Mouse (Mus musculus) CH12.LX (cell line): ENCODE results near the gene Ptp4a2. TPM values are rescaled to one million over a fixed set of nuclear protein-coding genes. Genes with fewer than 3 reads are reported as not detected.
"Not testable (repeated sequence)": the region's sequence is repeated elsewhere in the genome, so short reads cannot be mapped to it uniquely, and the experiment has no call there.

Experiments
- DNase-seq: peaks from one replicate; pipeline ENCODE4 v3.0.0-alpha.2; 2013; ENCODE audit errors: extremely low read depth
- H3K27ac ChIP-seq: 2 replicates; pipeline ENCODE4 v1.5.1; 2012; ENCODE audit warnings: low read depth, mild to moderate bottlenecking, control low read depth, moderate library complexity; ENCODE audit not compliant: insufficient read depth
- H3K27me3 ChIP-seq: replicated peaks from 2 replicates; pipeline ENCODE3; 2012; ENCODE audit warnings: inconsistent platforms
- H3K36me3 ChIP-seq, 2 experiments: replicated peaks in 1 of 2; 2 replicates each; pipeline versions ENCODE3 to v1.6.1; 2012; ENCODE audit warnings: inconsistent platforms in 1 of 2, low read length in 1 of 2, mild to moderate bottlenecking in 1 of 2, mixed read lengths in 1 of 2, moderate library complexity in 1 of 2; ENCODE audit not compliant: control insufficient read depth in 1 of 2, insufficient read depth in 1 of 2
- H3K4me1 ChIP-seq, 2 experiments: 2 replicates each; pipeline ENCODE4 v1.6.1; 2012; ENCODE audit warnings: inconsistent platforms in 1 of 2, moderate library complexity in 1 of 2; ENCODE audit not compliant: insufficient read depth in 2 of 2, control insufficient read depth in 1 of 2
- H3K4me2 ChIP-seq: 2 replicates; pipeline ENCODE4 v1.6.1; 2012; ENCODE audit warnings: low read depth, mild to moderate bottlenecking, control low read depth; ENCODE audit not compliant: poor library complexity, insufficient read depth, severe bottlenecking
- H3K4me3 ChIP-seq, 3 experiments: fragments of 150-350 bp in 1 of 3; sonication (generic) in 1 of 3; replicated peaks in 1 of 3; 2 replicates each; pipeline versions ENCODE3 to v1.5.1; 2011 to 2012; ENCODE audit warnings: low read depth in 2 of 3, low read length in 2 of 3, mild to moderate bottlenecking in 2 of 3, moderate library complexity in 2 of 3, control low read depth in 1 of 3, improper control_type of control experiment in 1 of 3, inconsistent platforms in 1 of 3, mixed read lengths in 1 of 3; ENCODE audit not compliant: poor library complexity in 1 of 3
- H3K79me2 ChIP-seq: replicated peaks from 2 replicates; pipeline ENCODE4 v1.6.1; 2012; ENCODE audit warnings: mild to moderate bottlenecking, moderate library complexity; ENCODE audit not compliant: control insufficient read depth, poor library complexity, insufficient read depth, severe bottlenecking; ENCODE audit errors: extremely low read depth
- H3K9ac ChIP-seq: 2 replicates; pipeline ENCODE4 v1.6.1; 2012; ENCODE audit warnings: low read depth, mild to moderate bottlenecking, control low read depth, moderate library complexity; ENCODE audit not compliant: insufficient read depth
- H3K9me3 ChIP-seq: replicated peaks from 2 replicates; pipeline ENCODE3; 2012; ENCODE audit warnings: low read length, inconsistent platforms, mixed read lengths
- E2F4 ChIP-seq: IDR thresholded peaks from 2 replicates; pipeline ENCODE4 v1.6.1; 2011; ENCODE audit warnings: low read depth, low read length, improper control_type of control experiment; ENCODE audit not compliant: insufficient replicate concordance
- ELF1 ChIP-seq: IDR thresholded peaks from 2 replicates; pipeline ENCODE4 v1.6.1; 2014; ENCODE audit warnings: low read depth, mild to moderate bottlenecking, inconsistent platforms, low read length, improper control_type of control experiment
- EP300 ChIP-seq: IDR thresholded peaks from 2 replicates; pipeline ENCODE4 v1.6.1; 2011; ENCODE audit warnings: low read length, improper control_type of control experiment
- GABPA ChIP-seq: IDR thresholded peaks from 2 replicates; pipeline ENCODE4 v1.6.1; 2012; ENCODE audit warnings: low read depth, low read length, improper control_type of control experiment, inconsistent platforms; ENCODE audit not compliant: insufficient replicate concordance
- HCFC1 ChIP-seq: IDR thresholded peaks from 2 replicates; pipeline ENCODE4 v1.6.1; 2012; ENCODE audit warnings: low read depth, mild to moderate bottlenecking, inconsistent platforms, low read length, improper control_type of control experiment
- IRF4 ChIP-seq: IDR thresholded peaks from 2 replicates; pipeline ENCODE4 v1.6.1; 2014; ENCODE audit warnings: low read depth, mild to moderate bottlenecking, inconsistent platforms, low read length, improper control_type of control experiment
- MAFK ChIP-seq: IDR thresholded peaks from 2 replicates; pipeline ENCODE4 v1.6.1; 2011; ENCODE audit warnings: low read length, improper control_type of control experiment; ENCODE audit not compliant: insufficient replicate concordance
- MAX ChIP-seq: IDR thresholded peaks from 2 replicates; pipeline ENCODE4 v1.6.1; 2011; ENCODE audit warnings: low read length, improper control_type of control experiment
- MAZ ChIP-seq: IDR thresholded peaks from 2 replicates; pipeline ENCODE4 v1.6.1; 2012; ENCODE audit warnings: low read depth, mild to moderate bottlenecking, inconsistent platforms, low read length, improper control_type of control experiment, moderate library complexity
- MYC ChIP-seq: IDR thresholded peaks from 2 replicates; pipeline ENCODE4 v1.6.1; 2011; ENCODE audit warnings: low read depth, mild to moderate bottlenecking, improper control_type of control experiment, low read length
- NELFE ChIP-seq: IDR thresholded peaks from 2 replicates; pipeline ENCODE4 v1.6.1; 2011; ENCODE audit warnings: low read depth, low read length, improper control_type of control experiment
- NRF1 ChIP-seq: IDR thresholded peaks from 2 replicates; pipeline ENCODE4 v1.6.1; 2014; ENCODE audit warnings: low read depth, mild to moderate bottlenecking, inconsistent platforms, low read length, improper control_type of control experiment, moderate library complexity
- RAD21 ChIP-seq: IDR thresholded peaks from 2 replicates; pipeline ENCODE4 v1.6.1; 2011; ENCODE audit warnings: low read depth, mild to moderate bottlenecking, low read length, improper control_type of control experiment, moderate library complexity
- SIN3A ChIP-seq: IDR thresholded peaks from 2 replicates; pipeline ENCODE4 v1.6.1; 2012; ENCODE audit warnings: low read length, improper control_type of control experiment, inconsistent platforms
- SMC3 ChIP-seq: IDR thresholded peaks from 2 replicates; pipeline ENCODE4 v1.6.1; 2011; ENCODE audit warnings: low read depth, low read length, improper control_type of control experiment
- TBP ChIP-seq: conservative IDR thresholded peaks from 2 replicates; pipeline ENCODE4 v1.6.1; 2011; ENCODE audit warnings: low read depth, low read length, improper control_type of control experiment
- TCF12 ChIP-seq: IDR thresholded peaks from 2 replicates; pipeline ENCODE4 v1.6.1; 2014; ENCODE audit warnings: low read depth, mild to moderate bottlenecking, inconsistent platforms, low read length, improper control_type of control experiment
- UBTF ChIP-seq: IDR thresholded peaks from 2 replicates; pipeline ENCODE4 v1.6.1; 2012; ENCODE audit warnings: low read depth, mild to moderate bottlenecking, inconsistent platforms, low read length, improper control_type of control experiment, moderate library complexity
- USF1 ChIP-seq: IDR thresholded peaks from 2 replicates; pipeline ENCODE4 v1.6.1; 2014; ENCODE audit warnings: low read depth, mild to moderate bottlenecking, inconsistent platforms, low read length, improper control_type of control experiment
- ZMIZ1 ChIP-seq: IDR thresholded peaks from 2 replicates; pipeline ENCODE4 v1.6.1; 2012; ENCODE audit warnings: low read depth, mild to moderate bottlenecking, inconsistent platforms, low read length, improper control_type of control experiment
- dilution Hi-C: fragments of 300-500 bp; cut with MboI; formaldehyde crosslinking; loops from 2 replicates; pipeline ENCODE4 v1.14.3; 2020; ENCODE audit warnings: low sequenced_read_pairs; ENCODE audit not compliant: extremely low pct_unique_long_range_greater_than_20kb, extremely low pct_ligation_motif_present
- in situ Hi-C: fragments of 300-500 bp; cut with MboI; formaldehyde crosslinking; loops from 3 replicates; pipeline ENCODE4 v1.14.3; 2019; ENCODE audit warnings: low sequenced_read_pairs, low pct_ligation_motif_present, low pct_unique_long_range_greater_than_20kb, mixed read lengths
- polyA plus RNA-seq: library from polyadenylated mRNA; unstranded; fragments of >175 nt; gene quantifications from 2 replicates; pipeline ENCODE4 v1.2.1, GENCODE M21; 2012; ENCODE audit warnings: low read depth; ENCODE audit not compliant: insufficient read length
- total RNA-seq, 2 experiments: library from RNA; depleted of rRNA; stranded (reverse); fragments of 300-350 nt in 1 of 2; fragments of >200 nt in 1 of 2; gene quantifications; 2 replicates each; pipeline ENCODE4 v1.2.3; 2012 to 2014

The Ptp4a2 gene
- total and polyA plus RNA-seq, 3 experiments, result 113 to 415 (median 327) TPM

GRCm38 (mm10) chr4:129767782-129768181, 43.2 kb upstream of the Ptp4a2 start:
- Histone ChIP-seq H3K79me2 (no peaks in the 10 kb centered on the region; the same call in 1 of the 2 replicates), H3K4me1 (peaks cover 4 to 28% of the 10 kb centered on the region in 2 experiments; a peak in 3 of 4 replicates), H3K27ac (no peak overlapping the region), H3K9ac (no peak overlapping the region), H3K4me3 (no peak overlapping the region), H3K36me3 (no peaks in the 10 kb centered on the region), H3K27me3 (no peaks in the 10 kb centered on the region), H3K9me3 (no peaks in the 10 kb centered on the region), H3K4me2 (no peak overlapping the region)
- dilution Hi-C loops, result no loop called here
- no peak for TF ChIP-seq SIN3A
- no peak for TF ChIP-seq E2F4
- TF ChIP-seq MAFK, result no peak
- TF ChIP-seq SMC3, result no peak
- no peak for TF ChIP-seq ZMIZ1
- no peak for TF ChIP-seq UBTF
- no peak for TF ChIP-seq USF1
- TF ChIP-seq MAX, result no peak
- TF ChIP-seq GABPA, result no peak
- no peak for TF ChIP-seq RAD21
- no peak for TF ChIP-seq TCF12
- no peak for TF ChIP-seq TBP
- no peak for TF ChIP-seq MYC
- no peak for TF ChIP-seq ELF1
- TF ChIP-seq NELFE, result no peak
- no peak for TF ChIP-seq NRF1
- no peak for TF ChIP-seq IRF4
- TF ChIP-seq HCFC1, result no peak
- TF ChIP-seq EP300, result no peak
- TF ChIP-seq MAZ, result no peak
- no peak for DNase-seq
- in situ Hi-C loops, result no loop called here

GRCm38 (mm10) chr4:129768742-129769141, 42.3 kb upstream of the Ptp4a2 start:
- H3K9ac ChIP-seq, H3K27ac ChIP-seq, H3K9me3 ChIP-seq, H3K27me3 ChIP-seq, H3K36me3 ChIP-seq, in situ Hi-C loops, H3K4me3 ChIP-seq, H3K79me2 ChIP-seq, dilution Hi-C loops, H3K4me2 ChIP-seq, DNase-seq: not testable (repeated sequence)
- peaks cover 4 to 28% of the 10 kb centered on the region in 2 experiments; a peak in 3 of 4 replicates for H3K4me1 ChIP-seq
